Mouse (Mus musculus) heart, postnatal 4 days (tissue): Measurements from ENCODE around the gene Uap1. TPM values are rescaled to one million over a fixed set of nuclear protein-coding genes. Genes with fewer than 3 reads are reported as not detected.
"Not testable (repeated sequence)": the region's sequence is repeated elsewhere in the genome, so short reads cannot be mapped to it uniquely, and the experiment has no call there.

Source experiments
- DNase-seq: peaks from one replicate; pipeline ENCODE4 v3.0.0; 2021
- total RNA-seq, 2 experiments: library from RNA; stranded (reverse); gene quantifications; 2 replicates each; pipeline ENCODE4 v1.2.3; 2021

Gene Uap1
- total RNA-seq, 2 experiments from 2014 or later, result 40.4 to 49.6 TPM

GRCm38 (mm10) chr1:170111651-170112226 lies 63.0 kb downstream of the Uap1 start:
- DNase-seq, result peak; percentile 7

- DNase-seq, result peak; percentile 82
Measured at GRCm38 (mm10) chr1:170110516-170111332, 64.0 kb downstream of the Uap1 start, which contains the start of gene Ddr2. TSS of gene Ddr2 (minus strand) at chr1:170110762.

- DNase-seq, result peak; percentile 11
Measured at GRCm38 (mm10) chr1:170109776-170110515, 64.8 kb downstream of the Uap1 start.

DNA sequence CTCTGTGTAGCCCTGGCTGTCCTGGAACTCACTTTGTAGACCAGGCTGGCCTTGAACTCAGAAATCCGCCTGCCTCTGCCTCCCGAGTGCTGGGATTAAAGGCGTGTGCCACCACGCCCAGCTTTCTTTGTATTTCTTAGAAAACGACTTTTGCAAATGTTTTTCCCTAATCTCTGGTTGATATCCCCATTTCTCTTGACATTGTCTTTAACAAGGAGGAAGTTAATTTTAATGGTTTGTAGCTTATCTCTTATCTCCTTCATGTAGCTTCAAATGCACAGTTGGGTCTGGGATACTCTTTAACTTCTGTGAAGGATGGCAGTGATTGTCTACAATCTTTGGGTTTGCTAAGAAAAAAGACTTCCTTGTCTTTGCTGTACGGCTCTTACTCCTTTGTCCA lies 71.9 kb downstream of the Uap1 start:
- not testable (repeated sequence) for DNase-seq

Other genes with a start within 250 kb of the Uap1 start
- not detected for gene Ccdc190, start 246.3 kb downstream of the Uap1 start, total RNA-seq
- gene Hsd17b7, start 205.7 kb downstream of the Uap1 start, total RNA-seq, result 10 to 100 TPM; 30.9 to 34.2 TPM
- gene Ddr2, start 64.2 kb downstream of the Uap1 start, total RNA-seq, result 10 to 100 TPM; 23.8 to 24.3 TPM
- 10 to 100 TPM; 18.9 to 19.8 TPM for gene Uhmk1, start 40.4 kb upstream of the Uap1 start, total RNA-seq
- not detected for gene Sh2d1b2, start 57.8 kb upstream of the Uap1 start, total RNA-seq
- gene Sh2d1b1, start 102.4 kb upstream of the Uap1 start, total RNA-seq, result under 1 TPM; 0.14 to 0.23 TPM
- 1 to 10 TPM; 7.8 TPM for gene Gm7694, start 131.4 kb upstream of the Uap1 start, total RNA-seq
- not detected for gene Spata46, start 133.8 kb upstream of the Uap1 start, total RNA-seq